Mouse (Mus musculus) 3134 (cell line): Measurements from ENCODE around the gene Ralbp1.

Experiments used
- DNase-seq: peaks from one replicate; pipeline ENCODE4 v3.0.0-alpha.2; 2011; ENCODE audit warnings: low spot score; ENCODE audit not compliant: insufficient read length; ENCODE audit errors: extremely low read depth

Gene Ralbp1

DNA sequence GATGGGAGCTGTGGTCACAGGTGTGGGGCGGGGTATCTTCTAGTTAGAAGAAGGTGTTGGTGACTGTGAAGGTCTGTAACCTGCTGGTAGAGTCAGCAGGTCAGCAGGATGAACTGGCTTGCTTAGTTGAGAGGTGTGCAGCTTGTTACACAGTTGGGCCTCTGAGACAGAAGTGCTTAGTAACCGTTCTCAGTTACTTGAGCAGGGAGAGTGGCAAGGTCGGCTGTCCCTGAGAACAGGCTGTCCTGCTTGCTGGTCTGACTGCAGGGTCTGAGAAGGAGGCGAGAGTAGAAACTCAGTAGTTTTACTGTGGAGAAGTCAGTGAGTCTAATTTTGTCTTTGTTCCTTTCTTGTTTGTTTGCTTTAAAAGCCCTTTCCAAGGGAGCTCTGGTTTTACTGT lies 79.6 kb downstream of the Ralbp1 start:
- no peak for DNase-seq

DNA sequence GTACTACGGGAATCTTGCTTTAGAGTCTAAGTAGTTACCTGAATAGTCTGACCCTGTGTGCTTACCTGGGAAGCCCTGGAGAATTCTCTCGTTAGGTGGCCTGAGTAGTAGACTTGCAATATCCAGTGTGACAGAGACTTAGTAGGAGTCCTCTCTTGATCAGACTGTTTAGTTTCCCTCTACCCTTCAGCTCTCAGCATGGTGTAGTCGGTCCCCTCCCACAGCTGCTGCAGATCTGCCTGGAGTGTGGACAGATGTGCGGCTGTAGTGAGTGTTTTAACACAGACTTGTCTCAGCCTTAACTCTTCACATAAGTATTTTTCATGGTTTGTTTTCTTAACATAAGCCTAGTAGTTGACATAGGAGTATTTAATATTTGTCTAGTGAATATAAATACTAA lies 83.6 kb downstream of the Ralbp1 start:
- DNase-seq: no peak

DNA sequence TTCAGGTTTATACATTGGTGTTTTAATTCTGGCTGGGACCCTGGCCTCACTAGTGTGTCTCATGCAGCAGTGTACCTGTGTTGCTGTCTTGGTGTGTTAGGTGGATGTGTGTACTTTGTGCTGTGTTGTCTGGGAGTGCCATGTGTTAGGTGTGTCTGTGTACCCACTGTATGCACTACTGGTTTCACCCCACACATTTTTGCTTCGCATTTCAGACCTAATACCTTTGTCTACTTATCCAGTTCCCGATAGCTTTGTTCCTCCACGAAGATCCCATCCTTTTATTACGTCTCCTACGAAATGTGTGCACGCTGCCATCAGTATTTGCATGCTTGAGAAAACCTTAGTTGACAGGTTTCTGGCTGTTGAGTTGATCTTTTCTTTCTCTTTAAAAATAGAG lies 85.1 kb downstream of the Ralbp1 start:
- no peak for DNase-seq

DNA sequence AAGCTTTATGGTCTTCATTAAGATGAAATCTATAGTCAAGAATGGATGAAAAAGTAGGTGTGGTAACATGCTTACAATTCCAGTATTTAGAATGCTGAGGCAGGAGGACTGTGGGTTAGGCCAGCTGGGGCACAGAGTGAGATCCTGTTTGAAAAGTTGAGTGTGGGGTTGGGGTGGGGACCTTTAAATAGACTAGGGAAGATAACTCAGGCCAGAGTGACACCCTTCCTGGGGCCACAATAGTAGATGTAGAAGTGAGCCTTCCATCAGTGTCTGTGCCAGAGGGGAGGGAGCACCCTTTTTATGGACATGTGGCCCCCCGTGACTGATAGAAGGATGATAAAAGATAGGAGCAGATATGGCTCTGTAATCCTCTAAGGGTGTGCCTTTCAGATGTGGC lies 86.2 kb downstream of the Ralbp1 start:
- DNase-seq: no peak

DNA sequence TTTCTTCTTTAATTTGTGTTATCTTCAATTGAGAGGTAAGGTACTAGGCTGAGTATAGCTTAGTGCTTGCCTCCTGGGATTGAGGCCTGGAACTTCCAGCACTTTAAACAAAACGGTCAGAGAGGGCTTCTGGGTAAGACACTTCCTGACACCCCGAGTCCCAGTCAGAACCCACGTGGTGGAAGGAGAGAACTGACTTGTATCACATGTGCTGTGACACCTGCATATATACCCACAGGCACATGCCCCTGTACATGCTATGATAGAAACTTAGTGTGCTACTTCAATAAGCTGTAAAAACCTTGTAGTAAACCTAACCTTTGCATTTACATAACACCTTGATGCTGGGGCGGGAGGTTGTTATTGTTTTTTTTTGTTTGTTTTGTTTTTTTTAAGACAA lies 87.2 kb downstream of the Ralbp1 start:
- DNase-seq: no peak
